Comparison of ENCODE assay signal across 24 mouse cellular contexts in genomic region chr9:41993821-41994220, GRCm38 (mm10).
"Had no signal": no experiment of that assay in that cellular context is flagged by ENCODE, and none has a peak within 500 bp of the region (broad histone marks: within the 10 kb centered on the region; RNA-seq: fewer than 3 reads in every experiment).

No protein-coding gene starts in this region.

- H3K27me3 ChIP-seq: embryonic facial prominence, embryonic 12.5 days; embryonic facial prominence, embryonic 13.5 days; embryonic facial prominence, embryonic 15.5 days; forebrain, embryonic 12.5 days; forebrain, embryonic 13.5 days; forebrain, embryonic 15.5 days had no signal

- H3K27ac ChIP-seq: embryonic facial prominence, embryonic 10.5 days; embryonic facial prominence, embryonic 12.5 days; embryonic facial prominence, embryonic 13.5 days; embryonic facial prominence, embryonic 15.5 days; forebrain, embryonic 10.5 days; forebrain, embryonic 12.5 days; forebrain, embryonic 13.5 days; forebrain, embryonic 15.5 days; gastrocnemius, adult 2 months; heart, adult 2 months had no signal

- H3K4me1 ChIP-seq: embryonic facial prominence, embryonic 10.5 days; embryonic facial prominence, embryonic 12.5 days; embryonic facial prominence, embryonic 13.5 days; embryonic facial prominence, embryonic 15.5 days; forebrain, embryonic 15.5 days had no signal

- DNase-seq: cerebellum, adult 9-11 months; cerebellum, postnatal 10 days; cerebellum, postnatal 14 days; cerebellum, postnatal 25 days; cerebellum, postnatal 36 days; embryo, embryonic 11 days; forebrain, postnatal 0 days; gastrocnemius, adult 2 months; gastrocnemius, postnatal 10 days; gastrocnemius, postnatal 14 days; gastrocnemius, postnatal 25 days; gastrocnemius, postnatal 36 days; heart, adult 11 months; heart, adult 18-20 months; heart, adult 2 months had no signal

- H3K4me3 ChIP-seq: embryonic facial prominence, embryonic 10.5 days; embryonic facial prominence, embryonic 12.5 days; embryonic facial prominence, embryonic 13.5 days; embryonic facial prominence, embryonic 15.5 days; erythroblast, embryonic 14.5 days; forebrain, embryonic 10.5 days; forebrain, embryonic 12.5 days; forebrain, embryonic 13.5 days; forebrain, embryonic 15.5 days; gastrocnemius, adult 2 months; heart, adult 2 months had no signal
